Mouse (Mus musculus) liver, embryonic 18 days (tissue): ENCODE data around the gene Pip5k1a. TPM values are rescaled to one million over a fixed set of nuclear protein-coding genes. Genes with fewer than 3 reads are reported as not detected.

Experiments used
- polyA plus RNA-seq: library from polyadenylated mRNA; depleted of rRNA; stranded (reverse); fragments of >200 nt; gene quantifications from 2 replicates; pipeline ENCODE4 v1.2.3, GENCODE M21; 2012; rRNA removed

Gene Pip5k1a
- 8.4 and 8.5 TPM in 2 replicates for polyA plus RNA-seq

DNA sequence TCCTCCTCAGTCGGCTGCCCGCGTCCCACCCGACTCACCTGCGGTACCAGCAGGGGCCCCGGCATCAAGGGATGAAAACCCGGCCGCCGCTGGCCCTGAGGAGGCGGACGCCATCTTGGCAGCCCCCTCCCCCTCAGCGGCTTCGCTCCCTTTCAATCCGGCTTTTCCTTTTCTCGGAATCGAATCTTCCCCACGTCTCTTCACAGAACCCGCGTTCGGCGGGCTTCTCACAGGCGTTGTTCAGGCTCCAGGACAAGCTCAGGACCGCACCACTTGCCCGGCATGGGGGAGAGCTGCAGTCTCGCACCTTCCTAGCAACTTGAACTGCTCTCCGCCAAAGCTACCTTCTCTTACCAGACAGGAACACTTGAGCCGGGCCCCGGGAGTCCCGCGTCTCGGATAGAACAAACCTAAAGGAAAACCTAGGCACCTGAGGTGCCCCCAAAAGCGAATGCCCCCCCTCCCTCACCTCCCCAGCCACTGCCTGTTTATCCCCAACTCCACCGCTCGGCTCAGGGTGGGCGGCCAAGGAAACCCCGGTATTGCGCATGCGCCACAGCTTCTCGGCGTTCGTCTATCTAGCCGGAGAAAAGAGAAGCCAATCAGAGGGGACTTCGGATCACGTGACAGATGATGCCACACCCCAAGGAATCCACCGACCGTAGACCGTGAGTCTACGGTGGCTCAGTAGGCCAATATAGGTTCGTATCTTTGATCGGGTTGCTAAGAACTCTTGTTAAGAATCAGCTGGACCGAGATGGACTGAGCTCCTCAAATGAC lies at the start of gene Pip5k1a:
TSS of gene Pip5k1a (minus strand) at position 593 of the 780 bp plus-strand sequence.

DNA sequence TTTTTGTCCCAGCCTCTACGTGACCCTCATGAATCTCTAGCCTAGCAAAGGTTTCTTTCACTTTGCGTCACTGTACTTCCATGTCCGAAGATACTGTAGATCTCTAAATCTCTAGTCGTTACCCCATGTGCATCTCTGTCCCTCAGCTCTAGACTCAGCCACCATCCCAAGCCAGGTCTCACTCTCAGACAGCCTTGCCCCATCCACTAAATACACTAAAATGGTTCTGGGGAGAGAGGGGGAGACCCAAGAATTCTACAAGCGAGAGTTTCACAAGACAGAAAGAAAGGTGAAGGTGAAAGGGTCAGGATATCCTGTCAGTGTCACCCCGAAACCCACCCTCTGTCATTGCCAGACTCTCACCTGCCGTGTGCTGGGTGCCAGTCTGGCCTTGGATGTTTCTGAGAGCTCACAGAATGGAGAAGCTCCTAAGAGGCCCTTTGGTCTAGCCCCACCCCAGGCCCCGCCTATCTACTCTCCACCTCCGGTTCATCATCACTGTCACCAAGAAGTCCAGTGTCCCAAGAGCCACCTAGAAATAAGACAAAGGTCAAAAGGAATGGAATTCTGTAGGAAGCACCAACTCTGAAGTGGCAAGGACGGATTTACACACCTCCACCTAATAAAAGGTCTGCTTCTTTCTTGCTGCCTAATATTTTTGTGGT lies 35.4 kb upstream of the Pip5k1a start, which contains the start of gene Tnfaip8l2:
TSS of gene Tnfaip8l2 (minus strand) at position 409 of the 665 bp plus-strand sequence.

DNA sequence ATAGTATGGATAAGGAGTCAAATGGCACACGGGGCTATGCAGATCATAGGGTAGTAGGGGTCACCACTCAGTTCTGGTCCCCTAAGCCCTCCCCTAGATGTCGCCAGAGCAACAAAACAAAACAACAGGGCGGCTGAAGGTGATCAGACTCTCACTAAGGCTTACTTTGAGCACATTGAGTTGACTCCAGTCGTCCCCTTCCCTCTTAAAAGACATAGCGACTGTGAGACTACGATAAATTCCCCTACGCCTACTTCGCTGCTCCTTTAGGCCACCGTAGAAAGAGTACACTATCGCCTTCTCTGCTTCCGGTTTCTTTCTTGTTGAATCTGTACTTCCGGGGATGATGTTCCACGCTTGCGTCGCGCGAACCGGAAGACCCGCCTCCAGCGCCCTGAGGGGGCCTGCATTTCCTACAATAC lies 27.0 kb upstream of the Pip5k1a start, which contains the start of the genes Scnm1 and Lysmd1:
TSS of gene Scnm1 (minus strand) at position 332 of the 422 bp plus-strand sequence.
TSS of gene Lysmd1 (plus strand) at position 409 of the 422 bp plus-strand sequence.

DNA sequence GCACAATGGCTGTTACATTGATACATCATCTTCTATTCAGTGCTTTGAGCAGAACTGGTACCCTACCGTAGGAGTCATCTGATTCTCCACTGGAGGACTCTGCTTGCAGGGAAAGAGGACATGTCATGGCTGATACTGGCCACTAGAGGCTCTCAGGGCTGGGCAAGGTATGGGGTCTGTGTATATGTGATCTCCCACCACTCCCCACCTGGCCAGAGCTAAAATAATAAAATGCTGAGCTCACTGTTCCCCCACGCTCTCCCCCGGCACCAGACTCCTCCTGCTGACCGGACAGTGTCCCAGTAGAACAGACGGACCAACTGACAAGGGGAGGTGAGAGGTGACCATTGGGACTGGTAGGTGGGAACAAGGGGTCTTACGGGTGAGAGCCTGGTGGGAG lies 17.5 kb upstream of the Pip5k1a start, which contains the start of gene Tmod4:
TSS of gene Tmod4 (plus strand) at position 231 of the 400 bp plus-strand sequence.

DNA sequence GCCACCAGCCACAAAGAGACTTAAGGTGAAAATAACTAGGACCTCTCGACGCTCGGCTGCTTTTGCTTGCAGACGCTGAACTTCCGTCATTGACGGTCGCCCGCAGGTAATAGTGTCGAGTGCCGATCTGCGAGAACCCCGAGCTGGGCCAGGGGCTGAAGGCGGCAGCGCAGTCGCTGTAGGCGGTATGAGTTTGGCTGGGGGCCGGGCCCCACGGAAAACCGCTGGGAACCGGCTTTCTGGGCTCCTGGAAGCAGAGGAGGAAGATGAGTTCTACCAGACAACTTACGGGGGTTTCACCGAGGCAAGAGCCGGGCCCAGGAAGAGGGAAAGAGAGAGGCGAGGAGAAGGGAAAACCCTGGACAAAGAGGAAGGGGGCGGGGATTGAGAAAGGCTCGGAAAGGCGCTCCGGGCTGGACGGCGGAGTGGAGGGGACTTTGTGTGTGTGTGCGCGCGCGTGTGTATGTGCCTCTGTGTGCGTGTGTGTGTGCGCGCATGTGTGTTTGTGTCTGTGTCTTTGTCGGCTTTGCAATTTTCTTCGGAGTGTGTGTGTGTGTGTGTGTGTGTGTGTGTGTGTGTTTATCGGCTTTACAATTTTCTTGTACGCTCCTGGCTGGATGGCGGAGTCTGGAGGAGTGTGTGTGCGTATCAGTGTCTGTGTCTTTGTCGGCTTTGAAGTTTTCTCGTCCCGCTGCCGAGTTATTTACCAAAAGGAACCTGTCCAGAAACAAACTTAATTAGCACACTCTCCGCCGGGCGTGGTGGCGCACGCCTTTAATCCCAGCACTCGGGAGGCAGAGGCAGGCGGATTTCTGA lies 4.4 kb upstream of the Pip5k1a start, which contains the start of gene Vps72:
TSS of gene Vps72 (plus strand) at position 112 of the 816 bp plus-strand sequence.

DNA sequence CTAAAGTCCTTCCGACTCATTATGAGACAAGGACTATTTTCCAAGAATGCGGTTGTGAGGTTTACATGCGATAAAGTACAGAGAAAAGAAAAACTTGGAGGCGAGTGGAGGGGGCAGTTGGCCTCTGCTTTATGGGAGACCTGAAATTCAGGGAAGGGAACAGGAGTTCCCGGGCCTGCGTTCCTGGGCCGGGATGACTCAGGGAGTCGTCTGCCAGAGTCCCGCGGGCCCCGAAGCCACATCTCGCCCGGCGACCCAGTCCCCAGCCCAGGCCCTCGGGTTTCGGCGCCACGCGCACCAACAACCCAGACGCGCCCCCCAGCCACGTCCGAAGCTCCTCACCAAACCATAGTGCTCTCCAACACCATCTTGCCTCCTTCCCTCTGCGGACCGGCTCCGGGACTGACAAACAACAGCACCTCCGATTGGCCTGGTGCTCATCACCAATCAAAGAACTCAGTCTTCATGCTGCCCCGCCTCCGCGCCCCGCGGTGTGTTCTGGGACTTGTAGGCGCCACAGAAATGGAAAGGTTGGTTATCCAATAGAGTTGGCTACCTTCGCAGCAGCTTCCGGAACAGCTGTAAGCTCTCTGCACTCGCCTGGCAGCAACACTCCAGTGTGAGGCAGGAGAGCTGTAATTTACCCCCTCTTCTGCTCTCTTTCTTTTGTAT lies 64.4 kb downstream of the Pip5k1a start, which contains the start of gene Psmd4:
TSS of gene Psmd4 (minus strand) at position 449 of the 672 bp plus-strand sequence.

DNA sequence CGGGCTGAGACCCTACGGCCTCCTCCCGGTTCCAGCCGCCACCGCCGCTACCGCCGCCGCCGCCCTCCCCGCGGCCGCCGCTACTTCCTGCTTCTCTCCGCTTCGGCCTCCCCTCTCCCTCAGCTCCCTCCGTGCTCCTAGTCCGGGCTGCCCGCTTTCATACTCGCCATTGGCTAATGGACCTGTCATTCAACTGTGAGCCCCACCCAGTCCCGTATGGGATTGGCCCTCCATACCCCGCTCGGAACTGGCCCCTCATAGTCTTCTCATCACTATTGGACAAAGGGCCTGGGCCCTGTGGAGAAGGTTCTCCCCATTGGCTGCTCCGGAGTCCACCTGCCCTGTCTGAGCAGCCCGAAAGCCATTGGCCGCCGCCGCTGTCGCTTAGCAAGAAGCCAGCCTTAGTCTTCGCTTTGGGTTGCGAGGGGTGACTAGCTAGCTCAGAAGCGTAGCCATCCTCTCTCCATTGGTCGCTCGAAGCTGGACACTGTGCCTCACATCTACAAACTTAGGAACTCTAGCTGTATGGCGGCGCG lies 91.3 kb downstream of the Pip5k1a start, which contains the start of gene Zfp687:
TSS of gene Zfp687 (minus strand) at position 112 of the 536 bp plus-strand sequence.

Other genes with a start within 250 kb of the Pip5k1a start
- 147 and 165 TPM in 2 replicates for gene Psmb4, start 220.0 kb downstream of the Pip5k1a start, polyA plus RNA-seq
- gene Selenbp1, start 173.9 kb downstream of the Pip5k1a start, polyA plus RNA-seq = 200 and 241 TPM in 2 replicates
- 3.5 and 4.1 TPM in 2 replicates for gene Rfx5, start 152.9 kb downstream of the Pip5k1a start, polyA plus RNA-seq
- 15.9 and 17.3 TPM in 2 replicates for gene Pi4kb, start 132.2 kb downstream of the Pip5k1a start, polyA plus RNA-seq
- gene Zfp687, start 91.5 kb downstream of the Pip5k1a start, polyA plus RNA-seq = 5.1 and 6.5 TPM in 2 replicates
- gene Psmd4, start 64.3 kb downstream of the Pip5k1a start, polyA plus RNA-seq = 111 and 114 TPM in 2 replicates
- gene Vps72, start 4.1 kb upstream of the Pip5k1a start, polyA plus RNA-seq = 21.2 and 23.2 TPM in 2 replicates
- gene Tmod4, start 17.5 kb upstream of the Pip5k1a start, polyA plus RNA-seq = 0.30 and 0.40 TPM in 2 replicates
- 32.8 and 34.1 TPM in 2 replicates for gene Scnm1, start 27.1 kb upstream of the Pip5k1a start, polyA plus RNA-seq
- 5.0 and 5.1 TPM in 2 replicates for gene Lysmd1, start 27.2 kb upstream of the Pip5k1a start, polyA plus RNA-seq
- 10.1 and 11.1 TPM in 2 replicates for gene Tnfaip8l2, start 35.4 kb upstream of the Pip5k1a start, polyA plus RNA-seq
- gene Sema6c, start 53.5 kb upstream of the Pip5k1a start, polyA plus RNA-seq = 1.3 and 1.5 TPM in 2 replicates
- gene Gabpb2, start 111.0 kb upstream of the Pip5k1a start, polyA plus RNA-seq = 9.5 and 10.4 TPM in 2 replicates
- 25.1 and 25.3 TPM in 2 replicates for gene Cdc42se1, start 121.8 kb upstream of the Pip5k1a start, polyA plus RNA-seq
- gene Mllt11, start 125.2 kb upstream of the Pip5k1a start, polyA plus RNA-seq = 3.4 and 3.8 TPM in 2 replicates
- gene Gm128, start 134.7 kb upstream of the Pip5k1a start, polyA plus RNA-seq = 0.08 and 0.09 TPM in 2 replicates
- 0.02 and 0.04 TPM in 2 replicates for gene Bnipl, start 144.3 kb upstream of the Pip5k1a start, polyA plus RNA-seq
- gene Mindy1, start 174.4 kb upstream of the Pip5k1a start, polyA plus RNA-seq = 34.8 and 35.4 TPM in 2 replicates
- 7.7 and 8.3 TPM in 2 replicates for gene Prune1, start 175.1 kb upstream of the Pip5k1a start, polyA plus RNA-seq
- gene Anxa9, start 200.2 kb upstream of the Pip5k1a start, polyA plus RNA-seq = 1.6 and 1.8 TPM in 2 replicates
- 69.0 and 71.4 TPM in 2 replicates for gene Cers2, start 207.9 kb upstream of the Pip5k1a start, polyA plus RNA-seq